8 mouse cellular contexts compared by ENCODE assay signal in the genomic region with DNA sequence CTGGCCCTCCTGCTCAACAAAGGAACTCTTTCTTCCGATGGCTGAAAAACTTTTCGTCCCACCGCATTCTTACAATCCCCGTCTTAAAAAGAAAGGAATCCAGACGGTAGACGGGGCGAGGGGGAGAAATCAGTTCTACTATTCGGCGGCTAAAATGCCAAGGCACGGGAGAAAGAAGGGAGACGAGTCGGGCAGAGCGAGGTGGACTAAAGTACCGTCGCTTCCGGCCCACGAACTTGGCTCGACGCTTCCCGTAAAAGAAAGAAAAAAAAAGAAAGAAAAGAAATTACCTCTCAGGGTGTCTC. TPM values are rescaled to one million over a fixed set of nuclear protein-coding genes. Genes with fewer than 3 reads are reported as not detected.
DNase-seq lines count a peak whose midpoint lies in the region; ATAC-seq and TF ChIP-seq lines count a peak whose summit lies in the region.

No protein-coding gene starts in this region.

- TF ChIP-seq CTCF in E14TG2a.4 (conservative IDR thresholded peaks at IDR 0.05; ENCODE audit: low read length), result no peak

- WGBS in heart, embryonic 11.5 days (ENCODE audit: insufficient replicate concordance), result under 1% methylated on average over 20 of the region's 20 CpGs
- under 1% methylated on average over 20 of the region's 20 CpGs for WGBS in limb, embryonic 15.5 days

- H3K27ac ChIP-seq in heart, embryonic 11.5 days (ENCODE audit: low read depth, low read length), result peak overlapping the region; percentile 100
- peak overlapping the region; percentile 100 for H3K27ac ChIP-seq in limb, embryonic 15.5 days

- no peaks in the 10 kb centered on the region for H3K27me3 ChIP-seq in heart, embryonic 11.5 days (ENCODE audit: control insufficient read depth, insufficient read depth, low read length)
- H3K27me3 ChIP-seq in E14TG2a.4 (ENCODE audit: insufficient read depth, low read length), result peaks cover 42% of the 10 kb centered on the region
- peaks cover 40% of the 10 kb centered on the region for H3K27me3 ChIP-seq in erythroblast, embryonic 14.5 days (ENCODE audit: control insufficient read depth)
- no peaks in the 10 kb centered on the region for H3K27me3 ChIP-seq in limb, embryonic 15.5 days

- peaks cover 9% of the 10 kb centered on the region; the same call in 1 of the 2 replicates for H3K4me1 ChIP-seq in heart, embryonic 11.5 days (ENCODE audit: control insufficient read depth, insufficient read depth, low read length)
- H3K4me1 ChIP-seq in E14TG2a.4 (replicated peaks; ENCODE audit: low read depth, low read length), result peaks cover 27% of the 10 kb centered on the region
- peaks cover 18% of the 10 kb centered on the region for H3K4me1 ChIP-seq in erythroblast, embryonic 14.5 days (ENCODE audit: control insufficient read depth)
- H3K4me1 ChIP-seq in limb, embryonic 15.5 days, result peaks cover 13% of the 10 kb centered on the region

- peak overlapping the region; percentile 91 for H3K4me2 ChIP-seq in heart, embryonic 11.5 days
- H3K4me2 ChIP-seq in limb, embryonic 15.5 days, result peak overlapping the region; percentile 66

- ATAC-seq in heart, embryonic 11.5 days (replicated peaks; ENCODE audit: insufficient number of reproducible peaks, low FRiP score, low TSS enrichment), result no peak
- ATAC-seq in limb, embryonic 15.5 days (ENCODE audit: insufficient number of reproducible peaks, low FRiP score, low TSS enrichment, low read depth), result no peak

- peak overlapping the region; percentile 94 for H3K9ac ChIP-seq in heart, embryonic 11.5 days (ENCODE audit: low read depth, low read length)
- peak overlapping the region; percentile 99 for H3K9ac ChIP-seq in limb, embryonic 15.5 days

- H3K9me3 ChIP-seq in heart, embryonic 11.5 days (replicated peaks; ENCODE audit: control insufficient read depth, low read length), result no peaks in the 10 kb centered on the region
- H3K9me3 ChIP-seq in E14TG2a.4 (ENCODE audit: low read length), result peaks cover 3% of the 10 kb centered on the region; the same call in 1 of the 2 replicates
- H3K9me3 ChIP-seq in erythroblast, embryonic 14.5 days (ENCODE audit: control insufficient read depth, low read length), result no peaks in the 10 kb centered on the region
- no peaks in the 10 kb centered on the region for H3K9me3 ChIP-seq in limb, embryonic 15.5 days

- no peak for DNase-seq in heart, postnatal 4 days
- DNase-seq in frontal cortex, adult 2 months (ENCODE audit: extremely low spot score in 1 of 2, low spot score in 1 of 2), result no peak
- DNase-seq in urinary bladder, postnatal 10 days (ENCODE audit: low spot score), result no peak
- no peak for DNase-seq in urinary bladder, postnatal 25 days (ENCODE audit: low spot score)

- H3K36me3 ChIP-seq in heart, embryonic 11.5 days (ENCODE audit: control insufficient read depth, insufficient read depth, low read length), result no peaks in the 10 kb centered on the region
- no peaks in the 10 kb centered on the region for H3K36me3 ChIP-seq in E14TG2a.4 (ENCODE audit: insufficient read depth, low read length)
- H3K36me3 ChIP-seq in erythroblast, embryonic 14.5 days (ENCODE audit: control insufficient read depth), result no peaks in the 10 kb centered on the region
- H3K36me3 ChIP-seq in limb, embryonic 15.5 days, result no peaks in the 10 kb centered on the region

- peak overlapping the region; percentile 85 for H3K4me3 ChIP-seq in heart, embryonic 11.5 days (ENCODE audit: low read depth, low read length)
- peak overlapping the region; percentile 88 for H3K4me3 ChIP-seq in E14TG2a.4 (replicated peaks; ENCODE audit: low read length)
- peak overlapping the region; percentile 89 for H3K4me3 ChIP-seq in erythroblast, embryonic 14.5 days (replicated peaks)
- H3K4me3 ChIP-seq in limb, embryonic 15.5 days, result peak overlapping the region; percentile 88

RNA-seq across cellular contexts. Expression of a gene that starts 0.4 kb away (rescaled TPM):
- polyA plus RNA-seq in heart, embryonic 11.5 days (2014; fragmentation: Nextera tagmentation; extraction: Ambion mirVana), result 19.5 and 20.3 TPM in 2 replicates
- total RNA-seq in heart, postnatal 4 days (2021), result 10 to 100 TPM; 82.6 to 85.9 TPM
- polyA plus RNA-seq in erythroblast, embryonic 14.5 days (2012), result 0.13 TPM in 2 replicates
- polyA plus RNA-seq in limb, embryonic 15.5 days (2015; fragmentation: Nextera tagmentation; extraction: Ambion mirVana), result 15.4 and 20.3 TPM in 2 replicates
- 26.8 and 29.4 TPM in 2 replicates for polyA plus RNA-seq in frontal cortex, adult 2 months (2012; rRNA removed)

Comparison
In these comparisons a context has a peak if more than half of its experiments do, and no peak if none do; other contexts are left out.
1. RNA of a gene that starts 0.4 kb away (polyA plus RNA-seq): 26.8 to 29.4 TPM in frontal cortex, adult 2 months, 15.4 to 20.3 TPM in limb, embryonic 15.5 days and 19.5 to 20.3 TPM in heart, embryonic 11.5 days; 0.13 TPM in erythroblast, embryonic 14.5 days; every median in the first group is over 10 times any median in the second.
2. Peak in every context shown above with its lines, with median percentiles within 50 percentile points of each other: H3K4me3 ChIP-seq.